Mouse (Mus musculus) megakaryocyte-erythroid progenitor cell, adult 5-6 weeks (primary cell): ENCODE data around the gene Ndufs2. TPM values are rescaled to one million over a fixed set of nuclear protein-coding genes. Genes with fewer than 3 reads are reported as not detected.

Experiments used
- ATAC-seq: replicated peaks from 2 replicates; pipeline ENCODE4 v1.8.0; 2016; ENCODE audit warnings: mild to moderate bottlenecking, inconsistent platforms; ENCODE audit not compliant: severe bottlenecking, poor library complexity, low FRiP score, low TSS enrichment
- total RNA-seq, 2 experiments: library from RNA; stranded (forward) in 1 of 2; stranded (reverse) in 1 of 2; fragments of 200-1000, 215-1000 nt in 1 of 2; fragments of >200 nt in 1 of 2; fragmentation: Nextera tagmentation in 1 of 2; gene quantifications; 2 replicates each; pipeline ENCODE4 v1.2.3; 2014 to 2017

Gene Ndufs2
- total RNA-seq, 2 experiments from 2014 or later: 280 to 313 TPM

- no peak for ATAC-seq
These were observed 28.5 kb upstream of the Ndufs2 start for GRCm38 (mm10) chr1:171279721-171280120.

DNA sequence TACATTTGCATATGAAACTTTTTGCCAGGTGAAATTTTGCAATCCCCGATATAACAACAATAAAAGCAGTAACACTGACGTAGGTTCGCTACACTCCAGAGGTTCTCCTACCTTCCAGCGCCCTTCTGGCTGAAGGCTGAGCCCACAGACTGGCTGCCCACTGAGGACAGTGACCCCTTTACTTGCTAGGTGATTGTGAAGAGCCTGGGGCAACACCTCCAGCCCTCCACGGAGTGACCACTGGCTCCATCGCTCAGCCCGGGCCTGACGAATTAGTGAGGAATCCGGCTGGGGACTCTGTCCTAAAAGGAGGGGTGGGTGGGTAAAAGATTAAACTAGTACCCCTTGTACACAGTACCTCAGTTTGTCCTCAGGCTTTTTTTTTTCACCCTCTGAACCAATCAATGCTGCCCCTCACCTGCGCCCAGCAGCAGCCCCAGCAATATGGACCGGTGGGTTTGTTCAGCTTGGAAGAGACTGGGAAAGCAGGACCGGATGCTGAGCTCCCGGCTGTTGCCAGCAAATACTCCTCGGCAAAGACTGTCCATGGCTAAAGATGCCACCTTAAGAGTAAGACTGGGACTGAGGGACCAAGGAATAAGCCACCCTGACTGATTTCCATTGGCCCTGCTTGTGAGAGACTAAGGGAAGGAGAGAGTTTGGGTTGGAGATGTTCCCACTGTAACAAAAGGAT lies 28.0 kb upstream of the Ndufs2 start:
- no peak for ATAC-seq

DNA sequence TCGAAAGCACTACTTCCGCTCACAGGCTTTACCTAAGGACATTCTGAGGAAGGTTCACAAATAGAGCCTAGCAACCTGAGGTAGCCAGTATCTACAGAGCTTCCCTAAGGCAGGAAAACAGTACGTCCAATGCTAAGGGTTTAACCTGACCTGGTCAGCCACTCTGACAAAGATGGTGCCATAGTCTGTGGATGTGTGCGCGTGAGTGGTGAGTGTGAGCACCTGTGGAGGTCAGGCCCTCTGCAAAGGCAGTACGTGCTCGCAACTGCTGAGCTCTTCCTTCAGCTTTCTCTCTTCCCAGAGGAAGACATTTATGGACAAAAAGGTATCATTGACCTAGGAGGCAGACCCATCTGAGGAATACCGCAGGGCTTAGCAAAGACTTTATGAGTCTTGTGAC lies 27.2 kb upstream of the Ndufs2 start:
- ATAC-seq: no peak

GRCm38 (mm10) chr1:171277736-171278135 lies 26.5 kb upstream of the Ndufs2 start:
- ATAC-seq: no peak

DNA sequence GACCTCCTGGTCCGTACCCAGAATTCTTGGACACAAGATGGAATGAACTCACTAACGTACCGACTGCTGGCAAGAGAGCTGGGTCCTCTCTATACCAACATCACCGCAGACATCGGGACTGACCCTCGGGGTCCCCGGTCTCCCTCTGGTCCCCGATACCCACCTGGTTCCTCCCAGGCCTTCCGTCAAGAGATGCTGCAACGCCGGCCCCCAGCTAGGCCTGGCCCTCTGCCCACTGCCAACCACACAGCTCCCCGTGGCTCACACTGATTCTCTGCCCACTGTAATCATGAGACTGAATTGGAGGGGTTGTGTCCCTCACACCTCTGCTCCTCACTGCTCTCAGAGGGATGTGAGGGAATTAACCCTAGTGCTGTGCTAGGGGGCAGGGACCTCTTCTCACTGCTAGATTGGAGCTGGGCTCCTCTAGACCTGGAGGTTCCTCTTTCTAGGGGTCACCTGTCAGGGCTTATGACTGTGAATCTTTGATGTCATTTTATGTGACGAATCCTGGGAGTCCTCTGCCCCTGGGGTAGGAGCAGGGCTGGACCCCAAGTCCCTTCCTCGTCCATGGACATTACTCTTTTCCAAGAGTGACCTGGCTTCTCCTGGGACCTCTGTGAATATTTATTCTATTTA lies 25.0 kb upstream of the Ndufs2 start:
- no peak for ATAC-seq

DNA sequence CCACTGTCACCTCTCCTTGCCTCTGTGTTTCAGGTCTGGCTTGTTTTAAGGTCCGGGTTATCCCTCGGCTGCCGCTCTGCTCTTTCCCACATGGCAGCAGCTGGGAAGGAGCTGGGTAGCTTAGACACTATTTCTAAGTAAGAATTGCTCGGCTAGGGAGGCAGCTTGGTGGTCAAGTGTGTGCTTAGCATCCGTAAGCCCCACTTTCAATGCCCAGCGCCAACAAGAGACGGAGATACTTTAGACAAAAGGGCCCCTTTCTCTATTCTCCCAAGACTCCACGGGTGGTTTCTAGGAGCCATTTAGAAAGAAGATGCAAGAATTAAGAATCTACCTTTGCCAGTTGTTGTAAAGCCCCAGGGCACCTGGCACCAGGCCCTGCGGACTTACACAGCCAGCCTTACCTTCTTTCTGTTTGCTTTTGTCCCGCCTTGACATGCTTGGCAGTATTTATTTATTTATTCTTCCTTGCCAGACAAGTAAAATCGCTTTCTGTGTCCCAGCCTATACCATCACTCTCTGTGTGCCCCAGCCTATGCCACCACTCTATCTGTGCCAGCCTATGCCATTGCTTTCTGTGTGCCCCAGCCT lies 24.1 kb upstream of the Ndufs2 start:
- no peak for ATAC-seq

GRCm38 (mm10) chr1:171274171-171274570 lies 23.0 kb upstream of the Ndufs2 start:
- no peak for ATAC-seq

- no peak for ATAC-seq
These were observed 20.9 kb upstream of the Ndufs2 start for GRCm38 (mm10) chr1:171272086-171272485.

GRCm38 (mm10) chr1:171271622-171272021 lies 20.4 kb upstream of the Ndufs2 start:
- ATAC-seq: no peak

DNA sequence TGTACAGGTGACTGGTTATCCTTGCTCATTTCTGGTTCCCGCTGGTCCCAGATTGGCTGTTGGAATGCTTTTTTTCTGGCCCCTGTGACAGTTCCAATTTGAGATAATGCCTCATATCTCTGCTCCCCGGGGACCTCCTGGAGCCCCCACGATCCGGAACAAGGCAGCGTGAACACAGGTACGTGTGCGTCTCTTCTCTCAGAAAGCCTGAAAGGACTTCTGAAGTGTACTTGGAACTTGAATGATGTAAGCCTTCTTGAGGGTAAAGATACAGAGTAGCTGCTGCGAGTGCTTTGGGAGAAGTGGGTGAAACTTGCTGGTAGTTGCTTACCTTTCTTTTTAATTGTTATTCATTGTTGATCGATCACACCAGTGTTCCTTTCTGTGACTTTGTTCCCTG lies 20.0 kb upstream of the Ndufs2 start:
- ATAC-seq: no peak

- ATAC-seq: peak; percentile 39
These were observed 19.3 kb upstream of the Ndufs2 start for GRCm38 (mm10) chr1:171270573-171270900.

- peak; percentile 97 for ATAC-seq
These were observed 18.8 kb upstream of the Ndufs2 start, which contains the start of gene B4galt3 for GRCm38 (mm10) chr1:171269848-171270572. TSS of gene B4galt3 (plus strand) at chr1:171270328.

DNA sequence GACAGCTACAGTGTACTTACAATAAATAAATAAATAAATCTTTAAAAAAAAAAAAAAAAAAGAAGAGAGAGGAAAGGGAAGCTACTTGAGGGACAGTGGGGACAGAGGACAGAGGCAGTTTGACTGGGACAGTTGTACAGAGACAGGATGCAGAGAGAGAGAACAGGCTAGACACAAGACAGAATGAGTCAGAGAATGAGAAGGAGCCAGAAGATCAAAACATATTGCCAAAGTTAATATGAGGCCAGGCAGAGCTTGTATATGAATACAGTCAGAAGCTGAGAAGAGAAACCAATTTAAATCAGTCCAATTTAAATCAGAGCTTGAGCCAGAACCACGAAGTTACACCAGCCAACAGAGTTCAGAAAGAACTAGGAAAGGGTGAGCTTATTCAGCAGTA lies 17.2 kb upstream of the Ndufs2 start:
- ATAC-seq: no peak

- ATAC-seq: no peak
These were observed 15.0 kb upstream of the Ndufs2 start for GRCm38 (mm10) chr1:171265971-171266744.

DNA sequence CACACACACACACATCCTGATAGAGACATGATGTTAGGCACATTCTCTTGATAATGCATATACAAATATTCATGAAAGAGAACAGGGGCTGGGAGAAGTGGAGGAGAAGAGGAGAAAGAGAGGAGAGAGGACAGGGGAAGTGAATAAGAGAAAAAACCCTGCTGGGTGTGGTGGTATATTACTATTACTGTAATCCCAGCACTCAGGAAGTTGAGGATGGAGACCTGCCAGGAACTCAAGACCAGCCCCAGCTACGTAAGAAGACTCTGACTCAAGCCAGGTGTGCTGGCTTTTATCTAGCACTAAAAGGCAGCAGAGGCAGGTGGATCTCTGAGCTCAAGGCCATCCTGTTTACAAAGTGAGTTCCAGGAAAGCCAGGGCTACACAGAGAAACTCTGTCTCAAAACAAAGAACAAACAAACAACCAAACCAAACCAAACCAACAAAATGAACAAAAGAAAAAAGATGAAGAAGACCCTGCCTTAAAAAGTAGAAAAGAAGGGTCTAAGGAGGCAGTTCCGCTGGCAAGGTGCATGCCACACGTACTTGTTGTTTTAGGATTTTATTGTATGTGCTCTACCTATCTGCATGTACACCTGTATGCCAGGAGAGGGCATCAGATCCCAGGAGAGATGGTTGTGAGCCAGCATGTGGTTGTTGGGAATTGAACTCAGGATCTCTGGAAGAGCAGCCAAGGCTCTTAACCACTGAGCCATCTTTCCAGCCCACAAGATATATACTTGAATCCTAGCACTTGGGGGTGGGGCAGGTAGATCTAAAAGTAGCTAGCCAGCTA lies 12.7 kb upstream of the Ndufs2 start:
- ATAC-seq: no peak

DNA sequence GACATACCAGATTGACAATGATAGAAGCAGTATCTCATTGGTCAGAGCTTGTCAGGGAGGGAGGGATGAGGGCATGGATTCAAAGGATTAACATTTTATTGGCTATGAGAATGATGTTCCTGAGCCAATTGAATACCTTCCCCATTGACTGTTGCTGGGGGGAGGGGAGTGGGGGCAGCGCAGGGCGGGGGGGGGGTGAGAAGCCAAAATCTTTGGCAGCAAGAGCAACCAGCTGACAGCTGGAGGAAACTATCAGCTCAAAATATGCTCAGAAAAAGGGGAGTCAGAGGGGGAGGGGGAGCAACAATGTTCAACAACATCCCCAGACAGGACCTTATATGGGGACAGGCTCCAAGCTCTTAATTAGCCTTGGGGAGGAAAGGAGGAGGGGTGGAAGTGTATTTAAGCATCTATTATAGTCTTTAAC lies 12.0 kb upstream of the Ndufs2 start:
- no peak for ATAC-seq

DNA sequence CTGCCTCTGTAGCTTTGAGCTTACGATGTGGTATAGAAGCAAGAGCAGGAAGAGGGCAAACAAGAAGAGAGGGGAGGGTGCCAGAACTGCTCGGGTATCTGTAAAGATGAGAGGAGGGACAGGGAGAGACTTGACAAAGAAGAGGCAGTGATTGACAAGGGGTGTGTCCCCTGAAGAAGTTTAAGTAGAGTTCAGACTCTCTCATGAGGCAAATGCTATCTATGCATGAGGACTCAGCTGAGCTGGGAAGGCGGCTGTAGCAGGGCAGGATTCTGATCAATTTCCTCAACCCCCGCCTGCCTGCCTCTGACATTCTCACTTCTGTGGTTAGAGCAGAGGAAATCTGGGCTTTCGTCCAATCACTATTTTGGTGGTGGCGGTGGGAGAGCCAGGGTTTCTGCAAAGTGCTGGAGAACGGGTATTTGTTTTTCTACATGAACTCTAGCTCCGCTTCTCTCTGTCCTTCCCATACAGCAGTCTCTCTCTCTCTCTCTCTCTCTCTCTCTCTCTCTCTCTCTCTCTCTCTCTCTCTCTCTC lies 11.5 kb upstream of the Ndufs2 start:
- peak; percentile 25; the same call in 1 of the 2 replicates for ATAC-seq

DNA sequence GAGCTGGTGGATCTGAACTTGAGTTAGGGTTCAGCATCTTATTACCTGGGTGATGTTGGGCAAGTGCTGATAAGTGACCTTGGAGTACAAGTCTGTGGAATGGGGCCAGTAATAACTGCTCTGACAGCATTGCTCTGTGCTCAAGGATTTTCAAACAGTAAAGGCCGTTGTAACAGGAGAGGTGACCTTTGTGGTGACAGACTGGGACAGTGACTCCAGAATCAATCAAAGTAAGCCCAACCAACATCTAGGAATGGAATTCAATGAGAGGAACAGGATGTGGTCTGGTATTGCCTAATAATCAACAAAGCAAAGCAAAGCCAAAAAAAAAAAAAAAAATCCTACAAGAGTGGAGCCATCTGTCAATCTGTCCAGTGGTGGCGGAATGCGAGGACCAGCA lies 9.1 kb upstream of the Ndufs2 start:
- ATAC-seq: no peak

- 0 out of 2 replicates have a peak, but pooled peaks have one; percentile 17 for ATAC-seq
These were observed 7.7 kb upstream of the Ndufs2 start for GRCm38 (mm10) chr1:171258921-171259320.
